ENCODE assay signal across 7 mouse cellular contexts in genomic region chr7:38111996-38112395, GRCm38 (mm10). TPM values are rescaled to one million over a fixed set of nuclear protein-coding genes. Genes with fewer than 3 reads are reported as not detected.
DNase-seq lines count a peak whose midpoint lies in the region; ATAC-seq lines count a peak whose summit lies in the region.

No protein-coding gene starts in this region.

- H3K4me2 ChIP-seq in limb, embryonic 11.5 days (ENCODE audit: low read depth, severe bottlenecking): no peak overlapping the region

- no peak overlapping the region for H3K9ac ChIP-seq in limb, embryonic 11.5 days (ENCODE audit: low read length)

- H3K36me3 ChIP-seq in limb, embryonic 11.5 days (ENCODE audit: control insufficient read depth, insufficient read depth, low read length): no peaks in the 10 kb centered on the region

- H3K27ac ChIP-seq in limb, embryonic 11.5 days (replicated peaks; ENCODE audit: low read depth, low read length): peak overlapping the region; percentile 36; the same call in 1 of the 2 replicates

- ATAC-seq in limb, embryonic 11.5 days (ENCODE audit: insufficient number of reproducible peaks, low FRiP score, low TSS enrichment, low read depth): peak; percentile 87

- peaks cover 11% of the 10 kb centered on the region for H3K4me1 ChIP-seq in limb, embryonic 11.5 days (ENCODE audit: control insufficient read depth, insufficient read depth, low read length)

- no peak overlapping the region for H3K4me3 ChIP-seq in limb, embryonic 11.5 days (ENCODE audit: low read depth, low read length)

- no peaks in the 10 kb centered on the region for H3K9me3 ChIP-seq in limb, embryonic 11.5 days (ENCODE audit: control insufficient read depth, low read length)

- peak; percentile 37 for DNase-seq in 3134 (ENCODE audit: extremely low read depth, insufficient read length, low spot score)
- peak; percentile 98 for DNase-seq in ES-CJ7 (ENCODE audit: low read depth, low spot score)
- DNase-seq in embryo, embryonic 9.5 days (ENCODE audit: extremely low spot score): peak; percentile 61
- peak; percentile 66 for DNase-seq in heart, postnatal 4 days
- peak; percentile 82 for DNase-seq in limb, embryonic 11.5 days (ENCODE audit: low spot score)
- peak; percentile 32 for DNase-seq in ovary, adult 18-20 months (ENCODE audit: low spot score)
- DNase-seq in thymus, adult 18-20 months: no peak

- H3K27me3 ChIP-seq in limb, embryonic 11.5 days (ENCODE audit: control insufficient read depth, insufficient read depth, low read length): no peaks in the 10 kb centered on the region

- 33% methylated on average over 3 of the region's 3 CpGs for WGBS in limb, embryonic 11.5 days

RNA-seq across cellular contexts. Expression of gene Ccne1, which starts 4.7 kb away (rescaled TPM):
- 10 to 100 TPM; 15.9 to 16.7 TPM for total RNA-seq in heart, postnatal 4 days (2021)
- 121 and 131 TPM in 2 replicates for polyA plus RNA-seq in limb, embryonic 11.5 days (2014; fragmentation: Nextera tagmentation; extraction: Ambion mirVana)

Comparison
In these comparisons a context has a peak if more than half of its experiments do, and no peak if none do; other contexts are left out.
1. DNase-seq: peak in 3134 (single experiment), ES-CJ7 (single experiment), embryo, embryonic 9.5 days (single experiment), heart, postnatal 4 days (single experiment), limb, embryonic 11.5 days (single experiment) and ovary, adult 18-20 months (single experiment); none in thymus, adult 18-20 months (0 of 2).